Mouse (Mus musculus) granulocyte monocyte progenitor cell, adult 5-6 weeks (primary cell): ENCODE data around the gene A730049H05Rik. TPM values are rescaled to one million over a fixed set of nuclear protein-coding genes. Genes with fewer than 3 reads are reported as not detected.

Experiments
- ATAC-seq: replicated peaks from 2 replicates; pipeline ENCODE4 v1.8.0; 2016; ENCODE audit warnings: mild to moderate bottlenecking, moderate TSS enrichment, inconsistent platforms; ENCODE audit not compliant: poor library complexity, severe bottlenecking
- total RNA-seq, 2 experiments: library from RNA; stranded (forward) in 1 of 2; stranded (reverse) in 1 of 2; fragments of 200-712, 200-1000 nt in 1 of 2; fragments of >200 nt in 1 of 2; fragmentation: Nextera tagmentation in 1 of 2; gene quantifications; 2 replicates each; pipeline ENCODE4 v1.2.3; 2014 to 2017

Gene A730049H05Rik
- total RNA-seq (2014; fragmentation: Nextera tagmentation) (not detected in 2 replicates), total RNA-seq (2017) (not detected in 2 replicates)

DNA sequence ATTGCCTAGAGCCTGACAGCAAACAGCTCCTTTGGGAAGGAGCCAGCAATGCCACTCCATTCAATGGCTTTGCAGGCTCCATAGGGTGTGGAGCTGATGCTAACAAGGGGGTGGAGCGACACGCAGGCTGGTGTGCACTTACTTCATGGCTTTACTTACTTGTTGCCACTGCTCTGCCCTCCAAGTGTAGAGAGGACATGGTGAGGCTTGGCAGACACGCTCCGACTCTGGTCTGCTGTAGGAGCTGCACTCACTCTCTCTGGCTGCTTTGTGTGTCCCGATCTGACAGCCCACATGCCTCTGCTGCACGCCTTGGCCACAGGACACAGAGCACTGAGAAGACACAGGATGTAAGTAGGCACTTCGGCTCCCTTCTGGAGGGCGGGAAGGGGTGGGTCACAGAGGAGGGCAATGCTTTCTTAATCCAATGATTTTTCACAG is at the start of gene A730049H05Rik:
A730049H05Rik (plus strand) TSS at position 168 of the 441 bp plus-strand sequence.
- ATAC-seq, result no peak

DNA sequence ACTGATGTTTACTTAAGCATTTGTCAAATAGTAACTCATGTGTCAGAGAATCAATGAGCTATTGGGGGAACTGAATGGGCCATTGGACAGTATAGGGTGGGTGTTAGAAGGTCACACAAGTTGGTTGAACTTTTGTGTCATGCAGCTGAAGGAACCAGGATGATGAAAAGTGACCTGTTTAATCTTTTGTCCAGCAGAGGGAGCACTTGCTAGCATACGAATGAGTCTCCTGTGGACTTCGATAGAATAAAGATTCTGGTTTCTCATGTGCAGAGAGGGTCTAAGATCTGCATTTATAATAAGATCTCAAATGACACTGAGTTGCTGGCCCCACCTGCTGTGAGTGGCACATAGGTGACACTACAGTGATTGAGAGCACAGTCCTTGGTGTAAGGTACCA is 39.9 kb upstream of the A730049H05Rik start:
- ATAC-seq, result no peak; the same call in 1 of the 2 replicates

GRCm38 (mm10) chr6:92779140-92779934 is 36.9 kb upstream of the A730049H05Rik start:
- ATAC-seq, result no peak

GRCm38 (mm10) chr6:92779935-92780205 is 36.4 kb upstream of the A730049H05Rik start:
- no peak for ATAC-seq

GRCm38 (mm10) chr6:92781446-92781845 is 34.8 kb upstream of the A730049H05Rik start:
- ATAC-seq, result no peak

- ATAC-seq, result peak; percentile 70
Measured at GRCm38 (mm10) chr6:92784782-92785181, 31.5 kb upstream of the A730049H05Rik start.

DNA sequence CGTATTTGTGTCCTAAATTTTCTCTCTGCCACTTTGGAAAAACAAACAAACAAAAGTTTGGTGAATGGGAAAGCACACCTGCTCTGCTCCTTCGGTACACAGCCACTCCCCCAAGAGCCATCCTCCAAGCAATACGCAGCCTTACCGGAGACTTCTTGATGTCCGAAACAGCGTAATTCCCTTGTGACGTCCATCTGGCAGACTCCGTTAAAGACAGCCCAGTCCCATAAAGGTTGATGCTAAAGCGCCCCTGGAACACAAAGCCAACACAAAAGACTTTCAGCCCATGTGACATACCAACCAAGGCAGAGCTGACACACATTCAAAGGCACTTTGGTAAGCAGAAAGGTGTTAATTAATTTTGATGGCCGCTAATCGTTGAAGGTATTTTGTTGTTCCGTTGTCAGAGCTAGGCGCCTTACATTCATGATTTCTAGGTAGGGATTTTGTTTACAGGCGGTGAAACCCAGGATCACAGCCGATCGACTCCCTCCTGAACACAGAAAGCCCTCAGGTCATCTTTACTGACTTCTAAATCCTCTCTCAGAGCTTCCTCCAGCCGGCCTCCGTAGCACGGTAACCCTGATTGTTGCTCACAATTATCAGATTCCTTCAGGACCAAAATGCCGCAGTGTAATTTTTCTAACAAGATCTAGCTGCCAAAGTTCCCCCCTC is 29.4 kb upstream of the A730049H05Rik start:
- no peak for ATAC-seq

- peak; percentile 76 for ATAC-seq
Measured at GRCm38 (mm10) chr6:92787376-92787712, 28.9 kb upstream of the A730049H05Rik start.

- no peak for ATAC-seq
Measured at GRCm38 (mm10) chr6:92793804-92794203, 22.5 kb upstream of the A730049H05Rik start.

GRCm38 (mm10) chr6:92801462-92801861 is 14.8 kb upstream of the A730049H05Rik start:
- no peak for ATAC-seq

- ATAC-seq, result no peak
Measured at GRCm38 (mm10) chr6:92802421-92802820, 13.9 kb upstream of the A730049H05Rik start.

- ATAC-seq, result no peak
Measured at GRCm38 (mm10) chr6:92803213-92803612, 13.1 kb upstream of the A730049H05Rik start.

DNA sequence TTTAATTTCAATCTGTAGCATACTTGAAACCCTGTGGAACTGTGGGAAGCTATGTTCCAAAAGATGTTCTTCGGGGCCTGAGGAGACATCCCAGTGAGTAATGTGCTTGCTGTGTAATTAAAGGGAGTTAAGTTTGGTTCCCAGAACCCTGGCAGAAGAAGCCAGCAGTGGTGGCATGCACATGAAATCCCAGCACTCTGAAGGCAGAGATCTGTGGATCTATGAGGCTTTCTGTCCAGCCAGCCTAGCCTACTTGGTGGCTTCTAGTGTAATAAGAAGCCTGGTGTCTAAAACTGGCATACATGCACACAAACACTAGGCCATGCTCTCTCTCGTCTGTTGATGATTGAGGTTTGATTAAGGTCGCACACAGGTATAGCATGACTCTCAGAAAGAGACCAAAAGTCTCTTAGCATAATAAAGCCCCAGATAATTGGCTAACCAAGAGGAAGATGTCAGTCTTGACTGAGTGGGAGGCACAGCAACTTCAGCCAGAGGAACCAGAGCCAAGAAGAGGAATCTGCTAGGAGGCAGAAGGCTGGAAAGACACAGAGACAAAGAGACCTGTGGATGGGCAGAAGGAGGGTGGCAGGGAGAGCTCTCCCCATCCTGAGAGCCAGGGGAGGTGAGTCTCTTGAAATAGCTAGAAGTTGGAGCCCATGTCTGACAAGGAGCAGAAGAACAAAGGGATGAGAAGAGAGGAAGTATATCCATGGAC is 11.9 kb upstream of the A730049H05Rik start:
- ATAC-seq, result no peak

- no peak for ATAC-seq
Measured at GRCm38 (mm10) chr6:92809818-92810217, 6.5 kb upstream of the A730049H05Rik start.

GRCm38 (mm10) chr6:92810628-92811027 is 5.7 kb upstream of the A730049H05Rik start:
- ATAC-seq, result no peak

DNA sequence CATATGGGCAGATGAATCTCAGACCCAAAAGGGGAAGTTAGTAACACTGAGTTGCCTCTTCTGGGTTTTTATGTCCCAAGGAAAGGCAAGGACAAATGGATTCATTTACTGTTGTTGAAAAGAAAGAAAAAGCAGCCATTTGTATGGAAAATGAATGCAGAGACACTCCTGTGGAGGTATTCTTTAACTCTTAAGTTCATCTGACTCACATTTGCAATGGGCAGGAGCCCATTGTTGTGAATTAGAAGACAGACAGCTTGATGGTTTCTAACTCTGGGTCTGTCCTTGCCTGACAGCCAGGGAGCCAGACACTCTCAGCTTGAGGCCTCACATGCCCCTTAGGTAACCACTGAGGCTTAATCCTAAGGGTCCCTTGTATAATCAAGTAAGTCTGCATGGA is 4.7 kb upstream of the A730049H05Rik start:
- ATAC-seq, result no peak

GRCm38 (mm10) chr6:92812702-92813370 is 3.4 kb upstream of the A730049H05Rik start:
- ATAC-seq, result no peak

DNA sequence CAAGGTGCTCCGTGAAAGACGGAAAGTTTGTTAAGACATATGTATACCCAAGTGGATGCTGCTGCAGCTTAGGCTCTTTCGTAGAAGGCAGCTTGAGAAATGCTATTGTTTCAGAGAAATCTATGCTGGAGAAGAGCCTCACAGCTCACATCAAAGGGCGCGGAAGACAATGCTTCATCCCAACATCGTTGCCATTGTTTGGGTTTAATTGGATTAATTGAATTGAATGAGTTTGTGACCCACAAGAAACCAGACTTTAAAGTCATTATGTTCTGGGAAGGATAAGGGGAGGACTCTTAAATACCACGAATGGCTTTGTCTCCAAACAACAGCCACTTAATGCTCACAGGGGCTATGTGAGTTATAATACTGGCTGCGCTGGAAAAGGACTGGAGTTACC is 1.4 kb downstream of the A730049H05Rik start:
- no peak for ATAC-seq

DNA sequence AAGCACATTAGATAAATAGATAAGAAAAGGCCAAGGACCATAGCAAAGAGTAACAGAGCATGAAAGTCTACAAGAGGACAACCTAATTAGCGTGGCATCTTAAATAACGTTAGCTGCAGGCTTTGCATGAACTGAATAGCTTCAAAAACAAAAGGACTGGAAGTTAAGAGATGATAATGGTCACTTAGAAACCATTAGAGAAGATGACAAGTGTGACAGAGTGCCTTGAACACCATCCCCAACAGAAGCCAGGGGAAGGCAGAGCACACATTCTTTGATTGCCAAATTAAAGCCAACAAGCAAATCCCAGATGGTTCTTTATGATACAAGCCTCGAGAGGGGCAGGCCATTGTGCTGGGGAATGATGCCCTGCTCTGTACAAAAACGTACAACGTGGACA is 5.3 kb downstream of the A730049H05Rik start:
- no peak for ATAC-seq

- ATAC-seq, result no peak
Measured at GRCm38 (mm10) chr6:92822006-92822405, 5.7 kb downstream of the A730049H05Rik start.

GRCm38 (mm10) chr6:92823991-92824390 is 7.7 kb downstream of the A730049H05Rik start:
- no peak for ATAC-seq
